Mouse (Mus musculus) heart, adult 2 months (tissue): ENCODE measurements around the gene Ak5.

Experiments
- CTCF ChIP-seq: fragments of 200-600 bp; IDR thresholded peaks from 2 replicates; pipeline ENCODE4 v1.8.1; 2022; ENCODE audit warnings: antibody characterized with exemption, mild to moderate bottlenecking, moderate library complexity
- POLR2A ChIP-seq: fragments of 200-500 bp; IDR thresholded peaks from 2 replicates; pipeline ENCODE4 v1.6.1; 2011; ENCODE audit warnings: mild to moderate bottlenecking, low read depth, low read length, control low read depth; ENCODE audit not compliant: insufficient read depth

DNA sequence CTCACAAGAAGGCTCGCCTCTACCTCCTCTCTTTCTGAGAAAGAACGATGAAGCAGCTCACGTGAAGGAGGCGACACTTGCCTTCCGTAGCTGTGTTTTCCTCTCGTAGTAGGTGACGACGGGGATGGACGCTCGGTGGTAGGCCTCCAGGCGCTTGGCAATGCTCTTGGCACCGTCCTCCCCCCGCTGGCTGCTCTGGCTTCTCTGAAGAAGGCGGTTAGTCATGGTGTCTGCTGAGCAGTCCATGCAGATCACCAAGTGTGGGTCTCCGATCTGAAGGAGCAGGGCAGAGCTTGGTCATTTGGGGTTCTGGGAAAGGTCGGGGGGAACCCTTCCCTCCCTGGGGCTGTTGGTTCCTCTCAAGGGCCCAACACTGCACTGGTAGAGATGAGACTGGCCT, 195.5 kb downstream of the Ak5 start:
- TF ChIP-seq CTCF: no peak
- TF ChIP-seq POLR2A: no peak
